Mouse (Mus musculus) intestine, postnatal 0 days (tissue): ENCODE data around the gene Prss46. TPM values are rescaled to one million over a fixed set of nuclear protein-coding genes. Genes with fewer than 3 reads are reported as not detected.

Source experiments
- ATAC-seq: fragments of 200-750 bp; cut with Nextera tagmentation; 2 replicates; pipeline ENCODE4 v1.8.0; 2017; ENCODE audit warnings: mild to moderate bottlenecking, moderate TSS enrichment, moderate library complexity
- H3K27ac ChIP-seq: fragments of 300-500 bp; sonication (generic); 2 replicates; pipeline ENCODE4 v1.5.1; 2014; ENCODE audit warnings: mild to moderate bottlenecking, low read depth, low read length, moderate library complexity
- H3K27me3 ChIP-seq: fragments of 300-500 bp; sonication (generic); replicated peaks from 2 replicates; pipeline ENCODE4 v1.6.1; 2014; ENCODE audit warnings: low read length, mixed read lengths; ENCODE audit not compliant: control insufficient read depth, insufficient read depth
- H3K36me3 ChIP-seq: fragments of 300-500 bp; sonication (generic); 2 replicates; pipeline ENCODE4 v1.6.1; 2014; ENCODE audit warnings: mild to moderate bottlenecking, moderate library complexity; ENCODE audit not compliant: control insufficient read depth, insufficient read depth
- H3K4me1 ChIP-seq: fragments of 300-500 bp; sonication (generic); replicated peaks from 2 replicates; pipeline ENCODE4 v1.6.1; 2014; ENCODE audit warnings: antibody characterized with exemption, low read length, mixed read lengths; ENCODE audit not compliant: control insufficient read depth, insufficient read depth
- H3K4me2 ChIP-seq: fragments of 300-500 bp; sonication (generic); replicated peaks from 2 replicates; pipeline ENCODE4 v1.6.1; 2014; ENCODE audit warnings: low read depth, mild to moderate bottlenecking, moderate library complexity
- H3K4me3 ChIP-seq: fragments of 300-500 bp; sonication (generic); 2 replicates; pipeline ENCODE4 v1.5.1; 2014; ENCODE audit warnings: low read depth, low read length
- H3K9ac ChIP-seq: fragments of 300-500 bp; sonication (generic); 2 replicates; pipeline ENCODE4 v1.6.1; 2014; ENCODE audit warnings: mild to moderate bottlenecking, low read depth, low read length
- H3K9me3 ChIP-seq: fragments of 300-500 bp; sonication (generic); 2 replicates; pipeline ENCODE4 v1.6.1; 2016; ENCODE audit warnings: mixed run types; ENCODE audit not compliant: control insufficient read depth
- CTCF ChIP-seq: sonication (generic); IDR thresholded peaks from 2 replicates; pipeline ENCODE4 v1.5.1; 2016; ENCODE audit warnings: low read depth, mild to moderate bottlenecking, control low read depth, antibody characterized with exemption, moderate library complexity
- WGBS: fragments of 180-500 bp; shearing (Covaris S2); extraction: QIAGEN DNeasy Blood & Tissue Kit; methylation state at CpG from one replicate; pipeline ENCODE4 v1.1.7; 2014; 5-methylcytosine and 5-hydroxymethylcytosine counted together
- polyA plus RNA-seq: library from polyadenylated mRNA; unstranded; fragments of >200 nt; fragmentation: Nextera tagmentation; extraction: Ambion mirVana; gene quantifications from 2 replicates; pipeline ENCODE4 v1.2.1, GENCODE M21; 2015

Prss46 gene
- not detected in 2 replicates for polyA plus RNA-seq

- no peaks in the 10 kb centered on the region for H3K9me3 ChIP-seq
- no peak within 1 kb of the TSS for H3K4me3 ChIP-seq
- 79% methylated on average over 10 of the region's 10 CpGs for WGBS
- no peak for ATAC-seq
- no peak within 1 kb of the TSS for H3K9ac ChIP-seq
- no peak for TF ChIP-seq CTCF
- H3K4me2 ChIP-seq = no peak within 1 kb of the TSS
- H3K27ac ChIP-seq = no peak within 1 kb of the TSS
- H3K36me3 ChIP-seq = no peaks in the 10 kb centered on the region
- H3K4me1 ChIP-seq = no peaks in the 10 kb centered on the region
- H3K27me3 ChIP-seq = no peaks in the 10 kb centered on the region
Observed at GRCm38 (mm10) chr9:110844206-110844605, at the start of gene Prss46. Gene Prss46 (plus strand): TSS chr9:110844506.

- no peak for TF ChIP-seq CTCF
- Histone ChIP-seq H3K9me3 (no peaks in the 10 kb centered on the region), H3K4me3 (no peak overlapping the region), H3K4me1 (no peaks in the 10 kb centered on the region), H3K27me3 (no peaks in the 10 kb centered on the region), H3K36me3 (no peaks in the 10 kb centered on the region), H3K9ac (no peak overlapping the region), H3K4me2 (no peak overlapping the region), H3K27ac (no peak overlapping the region)
- ATAC-seq = no peak
- 81% methylated on average over 10 of the region's 10 CpGs for WGBS
Observed at GRCm38 (mm10) chr9:110797013-110797412, 47.3 kb upstream of the Prss46 start.

- no peak within 1 kb of the TSS for H3K4me3 ChIP-seq
- H3K27me3 ChIP-seq = no peaks in the 10 kb centered on the region
- no peak for ATAC-seq
- H3K4me2 ChIP-seq = no peak within 1 kb of the TSS
- no peaks in the 10 kb centered on the region for H3K4me1 ChIP-seq
- no peak for TF ChIP-seq CTCF
- no peaks in the 10 kb centered on the region for H3K9me3 ChIP-seq
- no peak within 1 kb of the TSS for H3K27ac ChIP-seq
- WGBS = 89% methylated on average over 14 of the region's 14 CpGs
- no peak within 1 kb of the TSS for H3K9ac ChIP-seq
- no peaks in the 10 kb centered on the region for H3K36me3 ChIP-seq
Observed at GRCm38 (mm10) chr9:110797866-110798265, 46.4 kb upstream of the Prss46 start, which contains the start of gene Prss42. Gene Prss42 (plus strand): TSS chr9:110798166.

GRCm38 (mm10) chr9:110800834-110801479 lies 43.3 kb upstream of the Prss46 start:
- ATAC-seq = no peak
- no peaks in the 10 kb centered on the region for H3K36me3 ChIP-seq
- WGBS = 89% methylated on average over 8 of the region's 8 CpGs
- TF ChIP-seq CTCF = no peak
- H3K4me3 ChIP-seq = no peak overlapping the region
- no peaks in the 10 kb centered on the region for H3K9me3 ChIP-seq
- H3K4me2 ChIP-seq = no peak overlapping the region
- no peaks in the 10 kb centered on the region for H3K27me3 ChIP-seq
- H3K4me1 ChIP-seq = no peaks in the 10 kb centered on the region
- H3K27ac ChIP-seq = no peak overlapping the region
- no peak overlapping the region for H3K9ac ChIP-seq

GRCm38 (mm10) chr9:110803294-110803693 lies 41.0 kb upstream of the Prss46 start:
- Histone ChIP-seq H3K9me3 (no peaks in the 10 kb centered on the region), H3K27ac (no peak overlapping the region), H3K4me1 (no peaks in the 10 kb centered on the region), H3K36me3 (no peaks in the 10 kb centered on the region), H3K9ac (no peak overlapping the region), H3K4me3 (no peak overlapping the region), H3K4me2 (no peak overlapping the region), H3K27me3 (no peaks in the 10 kb centered on the region)
- no peak for ATAC-seq
- TF ChIP-seq CTCF = no peak
- 69% methylated on average over 4 of the region's 4 CpGs for WGBS

- no peak overlapping the region for H3K27ac ChIP-seq
- no peaks in the 10 kb centered on the region for H3K27me3 ChIP-seq
- H3K9me3 ChIP-seq = no peaks in the 10 kb centered on the region
- H3K4me2 ChIP-seq = no peak overlapping the region
- ATAC-seq = no peak
- H3K36me3 ChIP-seq = no peaks in the 10 kb centered on the region
- H3K4me3 ChIP-seq = no peak overlapping the region
- H3K4me1 ChIP-seq = no peaks in the 10 kb centered on the region
- no peak for TF ChIP-seq CTCF
- H3K9ac ChIP-seq = no peak overlapping the region
- WGBS = 58% methylated on average over 4 of the region's 4 CpGs
Observed at GRCm38 (mm10) chr9:110810051-110810450, 34.3 kb upstream of the Prss46 start.
